Mouse (Mus musculus) CD4-positive, CD25-positive, alpha-beta regulatory T cell, adult 4 months (primary cell): ENCODE results near the gene Naa60. TPM values are rescaled to one million over a fixed set of nuclear protein-coding genes. Genes with fewer than 3 reads are reported as not detected.
A peak's percentile ranks its signal among the peaks of the same experiment; 100 is the strongest.

Experiments used
- ATAC-seq: one replicate; pipeline ENCODE4 v1.8.0; 2017
- polyA plus RNA-seq, 2 experiments: library from polyadenylated mRNA; unstranded; fragments of 100-300 nt; shearing (Covaris generic); gene quantifications; one replicate each; pipeline ENCODE4 v1.2.1; 2017

The Naa60 gene
- polyA plus RNA-seq, 2 experiments from 2014 or later: 103 to 155 TPM

- no peak for ATAC-seq
Observed at GRCm38 (mm10) chr16:3891621-3892295, 19.6 kb downstream of the Naa60 start.

- ATAC-seq: no peak
Observed at GRCm38 (mm10) chr16:3893739-3894138, 21.6 kb downstream of the Naa60 start.

GRCm38 (mm10) chr16:3895173-3895792, 23.1 kb downstream of the Naa60 start:
- ATAC-seq: peak; percentile 94

GRCm38 (mm10) chr16:3896046-3896445, 23.9 kb downstream of the Naa60 start:
- peak; percentile 52 for ATAC-seq

- no peak for ATAC-seq
Observed at GRCm38 (mm10) chr16:3896553-3896952, 24.4 kb downstream of the Naa60 start.

- no peak for ATAC-seq
Observed at GRCm38 (mm10) chr16:3907471-3907870, 35.3 kb downstream of the Naa60 start.

GRCm38 (mm10) chr16:3908537-3909111, 36.4 kb downstream of the Naa60 start, which contains the start of the genes 1700037C18Rik and Cluap1:
Gene 1700037C18Rik, minus strand, starts transcription at chr16:3908689.
Gene Cluap1, plus strand, starts transcription at chr16:3908801.
- peak; percentile 83 for ATAC-seq

GRCm38 (mm10) chr16:3909118-3909517, 36.9 kb downstream of the Naa60 start:
- peak; percentile 31 for ATAC-seq

GRCm38 (mm10) chr16:3920756-3921155, 48.6 kb downstream of the Naa60 start:
- no peak for ATAC-seq

GRCm38 (mm10) chr16:3923515-3923914, 51.3 kb downstream of the Naa60 start:
- ATAC-seq: no peak

- no peak for ATAC-seq
Observed at GRCm38 (mm10) chr16:3923966-3924365, 51.8 kb downstream of the Naa60 start.

- no peak for ATAC-seq
Observed at GRCm38 (mm10) chr16:3928582-3928981, 56.4 kb downstream of the Naa60 start.

- ATAC-seq: no peak
Observed at GRCm38 (mm10) chr16:3929151-3929550, 57.0 kb downstream of the Naa60 start.

- no peak for ATAC-seq
Observed at GRCm38 (mm10) chr16:3933536-3933935, 61.4 kb downstream of the Naa60 start.

- no peak for ATAC-seq
Observed at GRCm38 (mm10) chr16:3934091-3934490, 61.9 kb downstream of the Naa60 start.

GRCm38 (mm10) chr16:3934701-3935100, 62.5 kb downstream of the Naa60 start:
- no peak for ATAC-seq

- ATAC-seq: no peak
Observed at GRCm38 (mm10) chr16:3951141-3951540, 79.0 kb downstream of the Naa60 start.

Other genes with a start within 250 kb of the Naa60 start
- gene Mefv, start 154.3 kb upstream of the Naa60 start, polyA plus RNA-seq: under 1 TPM in 1 of 2 experiments, not detected in 1; 0.41 TPM
- gene Zfp263, start 128.3 kb upstream of the Naa60 start, polyA plus RNA-seq: 100 to 1,000 TPM in 1 of 2 experiments, 10 to 100 TPM in 1; 89.9 to 185 TPM
- gene Olfr15, start 41.5 kb upstream of the Naa60 start, polyA plus RNA-seq: under 1 TPM in 1 of 2 experiments, not detected in 1; 0.28 TPM
- under 1 TPM; 0.58 to 0.67 TPM for gene Zfp174, start 25.1 kb upstream of the Naa60 start, polyA plus RNA-seq
- 10 to 100 TPM; 10.4 to 14.0 TPM for gene Zfp597, start 12.2 kb downstream of the Naa60 start, polyA plus RNA-seq
- gene Gm20695, start 12.3 kb downstream of the Naa60 start, polyA plus RNA-seq: 1 to 10 TPM; 1.3 to 6.8 TPM
- gene 1700037C18Rik, start 36.3 kb downstream of the Naa60 start, polyA plus RNA-seq: 10 to 100 TPM; 10.3 to 11.6 TPM
- gene Cluap1, start 36.4 kb downstream of the Naa60 start, polyA plus RNA-seq: 10 to 100 TPM; 32.5 to 39.8 TPM
- 10 to 100 TPM; 56.1 to 73.3 TPM for gene Nlrc3, start 104.3 kb downstream of the Naa60 start, polyA plus RNA-seq
- gene Slx4, start 131.4 kb downstream of the Naa60 start, polyA plus RNA-seq: 10 to 100 TPM; 15.2 to 26.6 TPM
- gene Dnase1, start 164.6 kb downstream of the Naa60 start, polyA plus RNA-seq: 10 to 100 TPM in 1 of 2 experiments, 1 to 10 TPM in 1; 5.4 to 10.7 TPM
- 100 to 1,000 TPM in 1 of 2 experiments, 10 to 100 TPM in 1; 66.6 to 101 TPM for gene Trap1, start 205.5 kb downstream of the Naa60 start, polyA plus RNA-seq